Mouse (Mus musculus) C2C12 (cell line): Measurements from ENCODE around the gene Setd1b.

Experiments used
- CTCF ChIP-seq: IDR thresholded peaks from one replicate; pipeline ENCODE4 v1.5.1; 2011; ENCODE audit not compliant: control insufficient read depth, insufficient read depth, insufficient read length
- MYOD1 ChIP-seq: IDR thresholded peaks from one replicate; pipeline ENCODE4 v1.6.1; 2011; ENCODE audit warnings: low read depth; ENCODE audit not compliant: control insufficient read depth, insufficient read length
- MYOG ChIP-seq: IDR thresholded peaks from one replicate; pipeline ENCODE4 v1.6.1; 2011; ENCODE audit not compliant: control insufficient read depth, insufficient read length; ENCODE audit errors: extremely low read depth
- USF1 ChIP-seq: IDR thresholded peaks from one replicate; pipeline ENCODE4 v1.6.1; 2011; ENCODE audit warnings: low read depth, mild to moderate bottlenecking, control low read depth, moderate library complexity

GRCm38 (mm10) chr5:123181536-123181935 is 39.5 kb downstream of the Setd1b start:
- TF ChIP-seq USF1 (no peak), MYOG (no peak), CTCF (no peak), MYOD1 (no peak)
